In genomic region chr14:122617656-122618055, GRCm38 (mm10) we compare ENCODE assay signal across 20 mouse cellular contexts.
"Had no signal": no experiment of that assay in that cellular context is flagged by ENCODE, and none has a peak within 500 bp of the region (broad histone marks: within the 10 kb centered on the region; RNA-seq: fewer than 3 reads in every experiment).

No protein-coding gene starts in this region.

- H3K9me3 ChIP-seq: hindbrain, embryonic 12.5 days; intestine, embryonic 15.5 days; limb, embryonic 10.5 days; limb, embryonic 12.5 days; liver, embryonic 13.5 days; liver, embryonic 15.5 days had no signal

- H3K27ac ChIP-seq: heart, adult 2 months; hindbrain, embryonic 12.5 days; hindbrain, embryonic 14.5 days; intestine, embryonic 15.5 days; layer of hippocampus, adult 2 months; left cerebral cortex, adult 2 months; limb, embryonic 10.5 days; limb, embryonic 12.5 days; liver, embryonic 13.5 days; liver, embryonic 15.5 days had no signal

- H3K4me3 ChIP-seq: heart, adult 2 months; hindbrain, embryonic 12.5 days; intestine, embryonic 15.5 days; layer of hippocampus, adult 2 months; left cerebral cortex, adult 2 months; limb, embryonic 10.5 days; limb, embryonic 12.5 days; liver, embryonic 13.5 days; liver, embryonic 15.5 days had no signal

- H3K4me1 ChIP-seq: hindbrain, embryonic 12.5 days; intestine, embryonic 15.5 days; limb, embryonic 10.5 days; limb, embryonic 12.5 days; liver, embryonic 13.5 days; liver, embryonic 15.5 days had no signal

- DNase-seq: gastrocnemius, postnatal 14 days; gastrocnemius, postnatal 36 days; heart, postnatal 36 days; kidney, adult 18-20 months; kidney, adult 8-10 months; kidney, postnatal 10 days; kidney, postnatal 25 days; kidney, postnatal 4 days; liver; liver, embryonic 13.5 days; liver, postnatal 0 days had no signal

- H3K27me3 ChIP-seq: hindbrain, embryonic 12.5 days; intestine, embryonic 15.5 days; limb, embryonic 12.5 days; liver, embryonic 13.5 days; liver, embryonic 15.5 days had no signal

- H3K36me3 ChIP-seq: hindbrain, embryonic 12.5 days; intestine, embryonic 15.5 days; limb, embryonic 10.5 days; liver, embryonic 13.5 days; liver, embryonic 15.5 days had no signal
